Mouse (Mus musculus) midbrain, embryonic 16.5 days (tissue): ENCODE results near the gene Chst13. TPM values are rescaled to one million over a fixed set of nuclear protein-coding genes. Genes with fewer than 3 reads are reported as not detected.

Experiments
- ATAC-seq: fragments of 200-750 bp; cut with Nextera tagmentation; 2 replicates; pipeline ENCODE4 v1.8.0; 2017; ENCODE audit warnings: moderate TSS enrichment
- H3K27ac ChIP-seq: fragments of 300-500 bp; sonication (generic); 2 replicates; pipeline ENCODE4 v1.5.1; 2014; ENCODE audit warnings: mild to moderate bottlenecking, low read length, mixed read lengths
- H3K27me3 ChIP-seq: fragments of 300-500 bp; sonication (generic); 2 replicates; pipeline ENCODE4 v1.6.1; 2014; ENCODE audit warnings: low read depth, low read length, mixed read lengths; ENCODE audit not compliant: control insufficient read depth, insufficient read depth
- H3K36me3 ChIP-seq: fragments of 300-500 bp; sonication (generic); 2 replicates; pipeline ENCODE4 v1.6.1; 2014; ENCODE audit warnings: mild to moderate bottlenecking, low read length, moderate library complexity, mixed read lengths; ENCODE audit not compliant: control insufficient read depth, insufficient read depth
- H3K4me1 ChIP-seq: fragments of 300-500 bp; sonication (generic); 2 replicates; pipeline ENCODE4 v1.6.1; 2014; ENCODE audit warnings: mild to moderate bottlenecking, low read length, mixed read lengths; ENCODE audit not compliant: control insufficient read depth, insufficient read depth
- H3K4me2 ChIP-seq: fragments of 300-500 bp; sonication (generic); 2 replicates; pipeline ENCODE4 v1.6.1; 2014; ENCODE audit warnings: mild to moderate bottlenecking, low read length, mixed read lengths
- H3K4me3 ChIP-seq: fragments of 300-500 bp; sonication (generic); 2 replicates; pipeline ENCODE4 v1.5.1; 2014; ENCODE audit warnings: low read depth, mild to moderate bottlenecking, low read length, moderate library complexity, mixed read lengths
- H3K9ac ChIP-seq: fragments of 300-500 bp; sonication (generic); 2 replicates; pipeline ENCODE4 v1.6.1; 2014; ENCODE audit warnings: low read depth, low read length, mixed read lengths
- H3K9me3 ChIP-seq: fragments of 300-500 bp; sonication (generic); replicated peaks from 2 replicates; pipeline ENCODE4 v1.6.1; 2014; ENCODE audit warnings: mild to moderate bottlenecking, low read length, mixed read lengths; ENCODE audit not compliant: control insufficient read depth, poor library complexity, severe bottlenecking
- WGBS: fragments of 180-500 bp; shearing (Covaris S2); extraction: QIAGEN DNeasy Blood & Tissue Kit; methylation state at CpG from one replicate; pipeline ENCODE4 v1.1.7; 2014; 5-methylcytosine and 5-hydroxymethylcytosine counted together
- polyA plus RNA-seq: library from polyadenylated mRNA; unstranded; fragments of >200 nt; fragmentation: Nextera tagmentation; extraction: Ambion mirVana; gene quantifications from 2 replicates; pipeline ENCODE4 v1.2.1, GENCODE M21; 2015

The Chst13 gene
- polyA plus RNA-seq, 1 experiment from 2014 or later: 0.11 TPM

DNA sequence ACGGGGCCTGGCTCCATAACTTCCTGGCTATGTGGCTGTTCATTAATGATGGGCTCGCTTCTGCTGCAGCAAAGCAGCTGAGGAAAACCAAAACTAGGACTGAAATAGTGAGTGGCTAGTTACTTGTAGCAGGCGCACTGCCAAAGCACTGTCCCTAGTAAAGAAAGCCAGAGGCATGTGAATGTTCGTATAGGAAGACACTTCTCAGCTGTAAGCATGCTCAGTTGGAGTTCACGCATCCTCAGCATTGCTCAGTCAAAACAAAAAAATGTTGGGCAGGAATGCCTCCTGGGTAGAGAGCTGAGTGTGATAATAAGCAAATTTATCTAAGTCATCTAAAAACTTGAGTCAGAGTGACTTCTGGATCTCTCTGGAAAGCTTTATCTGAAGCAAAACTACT lies 33.2 kb upstream of the Chst13 start:
- no peak overlapping the region for H3K4me2 ChIP-seq
- no peak overlapping the region for H3K4me3 ChIP-seq
- no peak overlapping the region for H3K9ac ChIP-seq
- no peaks in the 10 kb centered on the region for H3K27me3 ChIP-seq
- no peaks in the 10 kb centered on the region for H3K9me3 ChIP-seq
- H3K4me1 ChIP-seq: no peaks in the 10 kb centered on the region; the same call in 1 of the 2 replicates
- no peaks in the 10 kb centered on the region for H3K36me3 ChIP-seq
- 67% methylated on average over 5 of the region's 5 CpGs for WGBS
- no peak overlapping the region for H3K27ac ChIP-seq
- ATAC-seq: no peak

GRCm38 (mm10) chr6:90350011-90350410 lies 25.0 kb upstream of the Chst13 start:
- H3K4me1 ChIP-seq: no peaks in the 10 kb centered on the region
- H3K27ac ChIP-seq: no peak overlapping the region
- WGBS: 58% methylated on average over 2 of the region's 2 CpGs
- H3K4me2 ChIP-seq: no peak overlapping the region
- ATAC-seq: no peak
- no peak overlapping the region for H3K9ac ChIP-seq
- no peaks in the 10 kb centered on the region for H3K27me3 ChIP-seq
- no peaks in the 10 kb centered on the region for H3K9me3 ChIP-seq
- H3K4me3 ChIP-seq: no peak overlapping the region
- H3K36me3 ChIP-seq: no peaks in the 10 kb centered on the region

DNA sequence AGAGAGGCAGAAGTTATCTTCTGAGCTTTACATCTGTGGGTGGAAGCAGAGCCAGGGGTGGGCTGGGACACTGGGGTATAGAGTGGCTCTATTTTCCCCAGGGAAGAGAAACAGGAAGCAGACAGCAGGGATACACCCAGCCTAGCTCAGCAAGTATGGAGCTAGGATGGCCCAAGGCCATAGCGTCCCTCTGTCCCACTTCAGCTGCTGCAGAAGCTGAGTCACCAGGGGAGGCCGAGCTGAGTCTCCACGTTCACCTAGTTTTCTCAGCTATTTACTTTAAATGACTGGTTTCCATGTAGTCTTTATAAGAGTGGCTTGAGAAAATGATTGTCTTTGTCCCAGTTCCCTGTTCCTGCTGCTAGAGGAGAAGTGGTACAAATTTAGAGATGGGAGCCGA lies 23.5 kb upstream of the Chst13 start:
- Histone ChIP-seq H3K36me3 (no peaks in the 10 kb centered on the region), H3K9me3 (no peaks in the 10 kb centered on the region), H3K4me1 (no peaks in the 10 kb centered on the region), H3K27ac (no peak overlapping the region), H3K9ac (no peak overlapping the region), H3K4me2 (no peak overlapping the region), H3K27me3 (no peaks in the 10 kb centered on the region), H3K4me3 (no peak overlapping the region)
- ATAC-seq: no peak
- WGBS: 81% methylated on average over 4 of the region's 4 CpGs

GRCm38 (mm10) chr6:90347183-90347582 lies 22.2 kb upstream of the Chst13 start:
- no peak overlapping the region for H3K9ac ChIP-seq
- H3K27ac ChIP-seq: no peak overlapping the region
- H3K36me3 ChIP-seq: no peaks in the 10 kb centered on the region
- H3K4me3 ChIP-seq: no peak overlapping the region
- no peaks in the 10 kb centered on the region for H3K9me3 ChIP-seq
- H3K4me1 ChIP-seq: no peaks in the 10 kb centered on the region
- ATAC-seq: no peak
- no peaks in the 10 kb centered on the region for H3K27me3 ChIP-seq
- no peak overlapping the region for H3K4me2 ChIP-seq
- 90% methylated on average over 4 of the region's 4 CpGs for WGBS

GRCm38 (mm10) chr6:90342343-90342742 lies 17.4 kb upstream of the Chst13 start:
- no peaks in the 10 kb centered on the region for H3K27me3 ChIP-seq
- H3K9ac ChIP-seq: no peak overlapping the region
- WGBS: 73% methylated on average over 2 of the region's 2 CpGs
- H3K4me2 ChIP-seq: no peak overlapping the region
- no peak overlapping the region for H3K27ac ChIP-seq
- no peak overlapping the region for H3K4me3 ChIP-seq
- no peak for ATAC-seq
- no peaks in the 10 kb centered on the region for H3K36me3 ChIP-seq
- no peaks in the 10 kb centered on the region for H3K4me1 ChIP-seq
- no peaks in the 10 kb centered on the region for H3K9me3 ChIP-seq

DNA sequence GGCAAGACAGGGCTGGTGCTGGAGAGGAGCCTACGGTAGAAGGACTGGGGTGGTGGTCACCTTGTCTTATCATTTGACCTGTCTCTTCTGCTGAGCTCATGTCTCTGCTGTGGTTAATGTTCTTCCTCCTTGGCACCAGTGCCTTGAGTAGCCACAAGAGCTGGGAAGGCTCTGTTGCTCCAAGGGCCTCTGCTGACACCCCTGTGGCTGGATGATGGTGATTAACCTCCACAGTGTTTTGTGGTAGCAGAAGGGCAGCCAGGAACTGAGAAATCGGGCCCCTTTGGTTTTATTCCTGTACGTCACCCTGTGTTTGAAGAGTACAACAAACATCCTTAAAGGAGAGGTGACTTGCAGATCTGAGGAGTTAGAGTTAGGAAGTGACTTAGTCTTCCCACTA lies 9.3 kb upstream of the Chst13 start:
- Histone ChIP-seq H3K4me3 (no peak overlapping the region), H3K36me3 (no peaks in the 10 kb centered on the region), H3K9ac (no peak overlapping the region), H3K9me3 (no peaks in the 10 kb centered on the region), H3K27me3 (no peaks in the 10 kb centered on the region), H3K4me1 (no peaks in the 10 kb centered on the region), H3K4me2 (no peak overlapping the region), H3K27ac (no peak overlapping the region)
- WGBS: 77% methylated on average over 3 of the region's 3 CpGs
- no peak for ATAC-seq

GRCm38 (mm10) chr6:90332561-90333425 lies 7.8 kb upstream of the Chst13 start, which contains the start of gene Uroc1:
Gene Uroc1, plus strand, starts transcription at chr6:90333284.
- H3K27ac ChIP-seq: no peak within 1 kb of the TSS
- no peak for ATAC-seq

DNA sequence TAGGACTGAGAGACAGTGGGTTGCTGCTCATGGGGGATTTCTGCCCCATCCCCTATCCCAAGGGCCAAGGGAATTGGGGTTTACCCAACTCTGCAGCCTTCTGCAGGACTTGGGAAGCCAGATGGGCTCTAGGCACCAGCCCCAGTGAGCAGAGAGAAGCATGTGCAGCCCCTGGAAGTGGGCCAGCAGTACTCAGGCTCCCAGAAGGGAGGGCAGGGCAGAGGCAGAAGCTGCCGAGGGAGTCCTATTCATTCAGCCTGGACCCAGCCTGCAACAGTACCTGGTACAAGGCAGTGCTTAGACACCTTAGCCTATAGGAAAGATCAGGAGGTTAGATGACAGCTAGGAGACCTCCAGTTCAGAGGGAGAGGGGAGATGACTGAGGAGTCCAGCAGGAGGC lies 5.0 kb upstream of the Chst13 start:
- no peak overlapping the region for H3K4me3 ChIP-seq
- H3K9ac ChIP-seq: no peak overlapping the region
- peaks cover 2% of the 10 kb centered on the region; the same call in 1 of the 2 replicates for H3K4me1 ChIP-seq
- ATAC-seq: peak; percentile 51; the same call in 1 of the 2 replicates
- no peaks in the 10 kb centered on the region for H3K9me3 ChIP-seq
- 39% methylated on average over 1 of the region's 1 CpGs for WGBS
- no peaks in the 10 kb centered on the region for H3K36me3 ChIP-seq
- H3K27ac ChIP-seq: no peak overlapping the region
- H3K27me3 ChIP-seq: no peaks in the 10 kb centered on the region
- no peak overlapping the region for H3K4me2 ChIP-seq

More at GRCm38 (mm10) chr6:90332561-90333425, 7.8 kb upstream of the Chst13 start, which contains the start of gene Uroc1:
- H3K9ac ChIP-seq: no peak within 1 kb of the TSS
- no peaks in the 10 kb centered on the region for H3K9me3 ChIP-seq
- no peak within 1 kb of the TSS for H3K4me3 ChIP-seq
- H3K4me2 ChIP-seq: no peak within 1 kb of the TSS
- H3K36me3 ChIP-seq: no peaks in the 10 kb centered on the region
- no peaks in the 10 kb centered on the region for H3K27me3 ChIP-seq
- WGBS: 86% methylated on average over 7 of the region's 7 CpGs
- no peaks in the 10 kb centered on the region for H3K4me1 ChIP-seq

GRCm38 (mm10) chr6:90327670-90328069 lies 2.7 kb upstream of the Chst13 start:
- H3K4me1 ChIP-seq: peaks cover 3% of the 10 kb centered on the region; the same call in 1 of the 2 replicates
- H3K27ac ChIP-seq: no peak overlapping the region
- H3K4me2 ChIP-seq: no peak overlapping the region
- no peak overlapping the region for H3K9ac ChIP-seq
- H3K36me3 ChIP-seq: no peaks in the 10 kb centered on the region
- no peaks in the 10 kb centered on the region for H3K9me3 ChIP-seq
- WGBS: 21% methylated on average over 6 of the region's 6 CpGs
- H3K4me3 ChIP-seq: no peak overlapping the region
- no peaks in the 10 kb centered on the region for H3K27me3 ChIP-seq
- ATAC-seq: no peak
